Mouse (Mus musculus): Measurements from ENCODE around the gene Gdap1l1. TPM values are rescaled to one million over a fixed set of nuclear protein-coding genes. Genes with fewer than 3 reads are reported as not detected.
"Not testable (repeated sequence)": the region's sequence is repeated elsewhere in the genome, so short reads cannot be mapped to it uniquely, and the experiment has no call there.

Gdap1l1 gene
- polyA plus RNA-seq, 1 experiment from 2014 or later = 0.78 TPM

DNA sequence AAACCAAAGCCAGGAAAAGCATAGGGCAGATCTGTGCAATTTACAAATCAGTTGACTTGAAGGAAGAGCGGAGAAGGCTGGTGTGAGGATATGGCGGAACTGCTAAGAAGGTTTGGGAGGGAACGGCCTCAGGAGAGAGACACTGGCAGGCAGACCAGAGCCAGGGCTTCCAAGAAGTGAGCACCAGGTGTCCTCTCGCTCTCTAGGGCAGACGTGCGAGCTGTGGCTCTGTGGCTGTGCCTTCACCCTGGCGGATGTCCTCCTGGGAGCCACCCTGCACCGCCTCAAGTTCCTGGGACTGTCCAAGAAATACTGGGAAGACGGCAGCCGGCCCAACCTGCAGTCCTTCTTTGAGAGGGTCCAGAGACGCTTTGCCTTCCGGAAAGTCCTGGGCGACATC is 15.1 kb downstream of the Gdap1l1 start:
- H3K9me3 ChIP-seq = no peaks in the 10 kb centered on the region
- ATAC-seq (ENCODE audit: low FRiP score, low read depth) = no peak
- 89% methylated on average over 13 of the region's 13 CpGs for WGBS
- no peak overlapping the region for H3K4me3 ChIP-seq
- no peak overlapping the region for H3K4me2 ChIP-seq (replicated peaks)
- peaks cover 8% of the 10 kb centered on the region for H3K27me3 ChIP-seq
- no peak overlapping the region for H3K27ac ChIP-seq
- no peak overlapping the region for H3K9ac ChIP-seq
- no peaks in the 10 kb centered on the region for H3K4me1 ChIP-seq
- no peaks in the 10 kb centered on the region for H3K36me3 ChIP-seq

DNA sequence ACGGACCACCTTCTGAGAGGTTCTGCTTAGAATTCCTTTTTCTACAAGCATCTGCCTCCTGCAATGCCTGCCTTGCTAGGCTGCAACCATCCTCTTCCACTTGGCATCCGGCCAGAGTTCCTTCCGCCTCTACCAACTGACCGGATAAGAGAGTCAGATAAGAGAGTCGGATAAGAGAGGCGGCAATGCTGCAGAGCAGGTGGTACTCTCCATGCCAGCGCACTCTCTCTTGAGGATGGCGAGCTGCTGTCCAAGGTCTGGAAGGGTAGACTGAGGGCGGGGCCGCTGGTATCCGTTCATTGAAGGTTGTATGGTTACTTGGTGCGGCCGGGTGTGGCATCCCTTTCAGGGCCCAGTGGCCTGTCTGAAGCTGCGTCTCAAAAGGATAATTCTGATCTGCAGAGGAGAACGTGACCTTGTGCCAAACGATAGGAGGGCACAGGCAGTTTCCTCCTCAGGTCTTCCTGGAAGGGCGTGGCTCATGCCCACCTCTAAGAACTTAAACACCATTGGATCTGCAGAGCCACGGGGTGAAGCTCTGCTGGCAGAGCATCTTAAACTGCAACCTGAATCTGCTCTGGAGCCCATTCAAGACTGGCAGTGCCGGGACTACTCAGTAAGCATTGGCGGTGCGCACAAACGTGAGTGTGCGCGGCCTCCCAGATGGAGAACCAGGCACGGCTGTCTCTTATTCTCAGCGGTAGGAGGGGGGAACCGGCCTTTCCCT is 20.4 kb downstream of the Gdap1l1 start:
- Histone ChIP-seq H3K27me3 (peaks cover 32% of the 10 kb centered on the region), H3K4me3 (no peak overlapping the region), H3K36me3 (no peaks in the 10 kb centered on the region), H3K9ac (no peak overlapping the region), H3K9me3 (no peaks in the 10 kb centered on the region), H3K4me1 (no peaks in the 10 kb centered on the region), H3K4me2 (replicated peaks) (no peak overlapping the region), H3K27ac (no peak overlapping the region)
- no peak for ATAC-seq (ENCODE audit: low FRiP score, low read depth)
- 53% methylated on average over 27 of the region's 27 CpGs for WGBS

DNA sequence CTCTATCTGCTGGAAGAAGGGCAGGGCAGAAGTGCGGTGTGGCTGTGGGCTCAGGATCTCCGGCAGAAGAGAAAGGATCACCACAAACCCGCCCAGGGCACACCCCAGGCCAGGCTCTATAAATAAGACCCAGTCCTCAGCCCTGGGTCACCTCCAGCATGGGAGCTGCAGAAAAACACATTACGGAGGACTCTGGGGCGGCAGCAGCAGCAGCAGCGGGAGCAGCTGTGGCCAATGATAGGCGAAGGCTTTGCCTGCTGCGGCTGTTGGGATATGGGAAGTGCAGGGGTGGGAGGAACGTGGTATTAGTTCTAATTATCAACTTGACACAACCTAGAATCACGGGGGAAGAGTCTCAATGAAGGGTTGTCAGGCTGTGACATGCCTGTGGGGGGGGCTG is 21.1 kb downstream of the Gdap1l1 start:
- Histone ChIP-seq H3K9me3 (no peaks in the 10 kb centered on the region), H3K4me1 (no peaks in the 10 kb centered on the region), H3K36me3 (no peaks in the 10 kb centered on the region), H3K4me2 (replicated peaks) (no peak overlapping the region), H3K27ac (no peak overlapping the region), H3K4me3 (no peak overlapping the region), H3K27me3 (peaks cover 32% of the 10 kb centered on the region), H3K9ac (no peak overlapping the region)
- no peak for ATAC-seq (ENCODE audit: low FRiP score, low read depth)
- WGBS = 51% methylated on average over 10 of the region's 10 CpGs

DNA sequence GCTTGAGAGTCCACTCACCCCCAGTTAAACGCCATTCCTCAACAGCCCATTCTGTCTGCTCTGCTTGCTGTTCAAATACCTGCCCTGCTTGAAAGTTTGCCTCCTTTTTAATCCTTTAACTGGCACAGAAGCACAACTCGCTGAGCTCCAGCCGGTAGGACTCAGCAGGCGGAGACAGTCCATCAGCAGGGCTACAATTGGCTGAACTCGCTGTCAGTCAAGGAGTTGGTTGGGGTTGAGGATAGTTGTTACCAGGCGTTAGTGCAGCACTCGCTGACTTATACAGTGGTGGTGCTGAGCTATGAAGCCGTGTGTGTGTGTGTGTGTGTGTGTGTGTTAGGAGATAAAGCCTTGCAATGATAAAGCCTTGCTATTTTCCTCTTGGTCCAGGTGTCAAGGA is 22.3 kb downstream of the Gdap1l1 start:
- Histone ChIP-seq H3K9ac (no peak overlapping the region), H3K9me3 (no peaks in the 10 kb centered on the region), H3K36me3 (no peaks in the 10 kb centered on the region), H3K4me3 (no peak overlapping the region), H3K4me1 (no peaks in the 10 kb centered on the region), H3K27ac (no peak overlapping the region), H3K4me2 (replicated peaks) (no peak overlapping the region), H3K27me3 (peaks cover 32% of the 10 kb centered on the region)
- no peak for ATAC-seq (ENCODE audit: low FRiP score, low read depth)
- WGBS = 89% methylated on average over 8 of the region's 8 CpGs

DNA sequence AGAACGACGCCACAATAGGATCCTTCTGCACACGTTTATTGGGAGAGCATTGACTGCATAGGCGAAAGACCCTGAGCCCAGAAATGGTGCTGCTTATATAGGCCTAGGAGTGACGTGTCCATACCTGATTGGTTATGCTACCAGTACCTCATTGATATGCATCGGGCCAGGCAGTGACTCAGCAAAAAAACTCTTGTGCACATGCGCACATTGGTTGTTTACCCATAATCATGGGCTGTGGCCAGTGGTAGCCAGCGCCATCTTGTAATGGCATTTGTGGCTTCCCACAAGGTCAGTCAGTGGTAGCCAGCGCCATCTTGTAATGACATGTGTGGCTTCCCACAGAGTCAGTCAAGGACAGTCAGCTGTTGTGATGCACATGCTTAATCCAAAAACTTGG is 23.0 kb downstream of the Gdap1l1 start:
- not testable (repeated sequence) for H3K36me3 ChIP-seq; H3K27ac ChIP-seq; H3K4me3 ChIP-seq; H3K4me2 ChIP-seq (replicated peaks); H3K9ac ChIP-seq; ATAC-seq (ENCODE audit: low FRiP score, low read depth); H3K4me1 ChIP-seq; H3K9me3 ChIP-seq
- peaks cover 32% of the 10 kb centered on the region for H3K27me3 ChIP-seq
- WGBS = 94% methylated on average over 9 of the region's 9 CpGs

DNA sequence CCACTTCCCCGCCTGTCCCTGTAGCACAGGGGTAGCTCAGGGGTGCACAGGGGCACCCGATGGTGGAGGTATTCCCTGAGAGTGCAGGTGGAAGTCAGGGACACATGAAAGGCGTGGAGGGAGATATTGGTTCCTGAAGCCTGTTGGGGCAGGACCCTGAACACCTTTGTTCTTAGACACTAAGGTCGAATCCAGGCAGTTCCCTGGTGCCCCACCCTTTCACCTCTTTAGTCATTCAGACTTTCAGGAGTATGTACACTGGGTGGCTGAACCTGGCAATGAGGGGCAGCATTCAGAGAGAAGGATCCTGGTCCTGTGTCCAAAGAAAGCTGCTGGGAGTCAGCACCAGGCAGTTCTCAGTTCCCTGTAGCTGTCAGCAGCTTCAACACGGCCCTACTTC is 24.1 kb downstream of the Gdap1l1 start:
- Histone ChIP-seq H3K36me3 (peaks cover 7% of the 10 kb centered on the region; the same call in 1 of the 2 replicates), H3K9ac (no peak overlapping the region), H3K27me3 (peaks cover 32% of the 10 kb centered on the region), H3K4me2 (replicated peaks) (no peak overlapping the region), H3K4me1 (no peaks in the 10 kb centered on the region), H3K4me3 (no peak overlapping the region), H3K9me3 (no peaks in the 10 kb centered on the region), H3K27ac (no peak overlapping the region)
- ATAC-seq (ENCODE audit: low FRiP score, low read depth) = no peak
- 76% methylated on average over 5 of the region's 5 CpGs for WGBS

DNA sequence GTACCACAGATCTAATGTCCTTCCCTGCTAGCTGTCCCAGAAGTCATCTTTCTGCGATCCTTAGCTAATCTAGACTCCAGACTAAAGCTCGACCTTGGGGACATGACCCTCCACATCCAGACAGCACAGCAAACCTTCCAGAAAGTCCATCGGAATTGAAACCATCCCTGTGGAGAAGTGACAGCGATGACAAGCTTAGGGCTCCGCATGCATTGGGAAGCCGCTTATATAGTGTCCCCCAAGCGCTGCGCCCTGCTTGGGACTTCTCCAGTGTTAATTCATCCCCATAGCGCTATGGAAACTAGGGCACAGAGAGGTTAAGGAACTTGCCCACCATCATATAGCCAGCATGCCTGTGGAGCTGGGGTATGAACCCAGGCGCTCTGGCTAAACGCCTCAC is 24.5 kb downstream of the Gdap1l1 start:
- no peak for ATAC-seq (ENCODE audit: low FRiP score, low read depth)
- WGBS = 74% methylated on average over 11 of the region's 11 CpGs
- peaks cover 30% of the 10 kb centered on the region for H3K27me3 ChIP-seq
- H3K4me2 ChIP-seq (replicated peaks) = no peak overlapping the region
- no peaks in the 10 kb centered on the region for H3K4me1 ChIP-seq
- peaks cover 9% of the 10 kb centered on the region for H3K36me3 ChIP-seq
- H3K9ac ChIP-seq = no peak overlapping the region
- no peak overlapping the region for H3K27ac ChIP-seq
- H3K9me3 ChIP-seq = no peaks in the 10 kb centered on the region
- no peak overlapping the region for H3K4me3 ChIP-seq

DNA sequence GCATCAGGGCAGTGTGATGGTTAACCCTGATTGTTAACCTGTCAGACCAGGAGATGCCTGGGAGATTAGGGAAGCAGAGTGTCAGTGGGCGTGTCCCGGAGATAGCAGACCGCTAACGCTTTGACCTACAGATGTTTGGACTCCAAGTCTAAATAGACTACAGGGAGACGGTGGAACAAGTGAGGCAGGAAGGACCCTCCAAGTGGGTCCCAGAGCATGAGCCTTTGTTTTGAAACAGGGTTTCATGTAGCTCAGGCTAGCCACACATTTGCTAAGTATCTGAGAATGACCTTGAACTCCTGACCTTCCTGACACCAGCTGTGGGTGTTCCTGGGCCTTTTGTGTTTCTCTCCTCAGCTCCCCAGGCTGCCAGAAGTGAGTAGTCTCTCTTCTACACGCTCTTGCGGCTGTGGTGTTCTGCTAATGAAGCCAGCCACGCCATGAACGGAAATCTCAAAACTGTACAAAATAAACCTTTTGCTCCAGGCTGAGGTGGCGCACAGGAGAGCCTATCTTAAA is 25.0 kb downstream of the Gdap1l1 start:
- 62% methylated on average over 10 of the region's 10 CpGs for WGBS
- H3K4me2 ChIP-seq (replicated peaks) = no peak overlapping the region
- no peaks in the 10 kb centered on the region for H3K4me1 ChIP-seq
- ATAC-seq (ENCODE audit: low FRiP score, low read depth) = no peak
- H3K27me3 ChIP-seq = peaks cover 25% of the 10 kb centered on the region
- no peak overlapping the region for H3K4me3 ChIP-seq
- peaks cover 15% of the 10 kb centered on the region for H3K36me3 ChIP-seq
- no peak overlapping the region for H3K27ac ChIP-seq
- H3K9ac ChIP-seq = no peak overlapping the region
- no peaks in the 10 kb centered on the region for H3K9me3 ChIP-seq

DNA sequence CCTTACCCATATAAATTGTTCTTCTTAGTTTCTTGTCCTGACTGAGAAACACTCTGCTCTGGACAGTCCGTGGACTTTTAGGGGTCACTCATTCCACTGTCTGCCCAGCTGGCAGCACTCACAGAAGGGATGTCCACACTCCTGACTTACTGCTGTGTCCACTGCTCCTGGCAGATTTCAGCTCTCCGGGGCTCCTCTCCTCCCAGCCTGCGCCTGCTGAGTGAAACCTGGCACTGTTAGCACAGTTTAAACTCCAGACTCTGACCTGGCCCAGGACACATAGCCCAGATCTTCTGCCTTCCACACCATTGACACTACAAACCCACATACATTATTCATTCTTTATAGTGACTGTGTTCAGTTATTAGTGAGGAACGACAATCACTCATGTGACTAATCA is 25.7 kb downstream of the Gdap1l1 start:
- H3K9ac ChIP-seq = no peak overlapping the region
- H3K27ac ChIP-seq = no peak overlapping the region
- ATAC-seq (ENCODE audit: low FRiP score, low read depth) = no peak
- H3K4me3 ChIP-seq = no peak overlapping the region
- no peaks in the 10 kb centered on the region for H3K9me3 ChIP-seq
- H3K4me2 ChIP-seq (replicated peaks) = no peak overlapping the region
- H3K36me3 ChIP-seq = peaks cover 21% of the 10 kb centered on the region
- 72% methylated on average over 4 of the region's 4 CpGs for WGBS
- H3K27me3 ChIP-seq = peaks cover 18% of the 10 kb centered on the region
- no peaks in the 10 kb centered on the region for H3K4me1 ChIP-seq

DNA sequence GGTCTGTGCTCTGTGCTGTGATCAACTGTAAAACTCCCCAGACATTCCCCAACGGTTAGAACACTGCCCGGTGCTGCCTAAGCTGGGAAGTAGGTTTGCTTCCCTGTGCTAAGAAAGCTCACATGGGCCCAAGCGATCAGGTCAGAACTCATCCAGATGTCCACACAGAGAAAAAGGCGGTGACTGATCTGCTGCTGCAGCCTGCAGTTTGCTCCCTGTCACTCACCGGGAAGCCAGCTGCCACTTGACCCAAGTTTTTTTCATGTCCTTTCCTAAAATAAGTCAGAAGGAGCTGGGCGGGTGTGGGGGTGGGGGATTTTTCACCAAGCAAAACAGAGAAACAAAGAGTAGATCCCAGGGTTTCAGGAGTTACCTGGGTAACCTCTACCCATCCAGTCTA is 26.3 kb downstream of the Gdap1l1 start:
- Histone ChIP-seq H3K9ac (no peak overlapping the region), H3K4me3 (no peak overlapping the region), H3K36me3 (peaks cover 27% of the 10 kb centered on the region), H3K27ac (no peak overlapping the region), H3K27me3 (peaks cover 13% of the 10 kb centered on the region), H3K4me2 (replicated peaks) (no peak overlapping the region), H3K4me1 (no peaks in the 10 kb centered on the region), H3K9me3 (no peaks in the 10 kb centered on the region)
- ATAC-seq (ENCODE audit: low FRiP score, low read depth) = no peak
- 64% methylated on average over 6 of the region's 6 CpGs for WGBS

DNA sequence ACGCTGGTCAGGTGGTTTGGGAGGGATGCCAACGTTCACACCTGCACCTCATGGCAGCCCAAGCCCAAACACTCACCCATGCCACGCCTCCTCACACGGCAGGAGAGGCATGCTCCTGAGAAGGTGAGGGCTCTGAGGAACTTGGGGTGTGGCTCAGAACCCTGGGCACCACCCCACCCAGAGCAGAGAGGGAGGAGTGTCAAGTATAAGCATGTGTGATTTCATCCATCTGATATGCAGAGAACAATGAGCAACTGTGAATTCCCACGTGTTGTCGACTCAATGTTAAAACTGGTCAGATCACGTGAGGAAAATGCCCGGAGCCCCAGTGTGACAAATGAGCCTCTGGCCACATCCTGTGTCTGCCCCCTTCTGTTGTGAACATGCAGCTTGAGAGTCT is 28.5 kb downstream of the Gdap1l1 start:
- Histone ChIP-seq H3K9me3 (no peaks in the 10 kb centered on the region), H3K27ac (no peak overlapping the region), H3K27me3 (no peaks in the 10 kb centered on the region), H3K4me3 (no peak overlapping the region), H3K4me1 (peaks cover 8% of the 10 kb centered on the region), H3K9ac (no peak overlapping the region), H3K36me3 (peaks cover 31% of the 10 kb centered on the region), H3K4me2 (replicated peaks) (no peak overlapping the region)
- no peak for ATAC-seq (ENCODE audit: low FRiP score, low read depth)
- WGBS = 64% methylated on average over 8 of the region's 8 CpGs

DNA sequence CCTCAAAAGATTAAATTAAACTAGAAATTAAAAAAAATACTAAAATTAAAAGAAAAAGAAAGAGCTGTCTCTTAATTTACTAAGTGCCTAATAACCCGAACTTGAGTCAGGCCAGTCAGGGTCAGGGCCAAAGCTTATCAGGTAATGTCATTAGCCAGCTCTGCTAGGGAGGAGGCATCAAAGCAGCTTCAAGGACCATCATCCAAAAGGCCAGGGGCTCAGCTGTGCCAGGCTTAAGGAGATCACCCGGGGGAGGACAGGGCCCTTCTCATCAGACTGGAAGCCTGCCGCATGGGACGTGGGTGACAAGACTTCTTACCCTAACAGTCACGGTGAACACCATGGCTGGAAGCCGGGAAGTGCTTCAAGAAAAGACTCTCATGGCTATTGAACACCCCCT is 29.3 kb downstream of the Gdap1l1 start:
- WGBS = 91% methylated on average over 6 of the region's 6 CpGs

DNA sequence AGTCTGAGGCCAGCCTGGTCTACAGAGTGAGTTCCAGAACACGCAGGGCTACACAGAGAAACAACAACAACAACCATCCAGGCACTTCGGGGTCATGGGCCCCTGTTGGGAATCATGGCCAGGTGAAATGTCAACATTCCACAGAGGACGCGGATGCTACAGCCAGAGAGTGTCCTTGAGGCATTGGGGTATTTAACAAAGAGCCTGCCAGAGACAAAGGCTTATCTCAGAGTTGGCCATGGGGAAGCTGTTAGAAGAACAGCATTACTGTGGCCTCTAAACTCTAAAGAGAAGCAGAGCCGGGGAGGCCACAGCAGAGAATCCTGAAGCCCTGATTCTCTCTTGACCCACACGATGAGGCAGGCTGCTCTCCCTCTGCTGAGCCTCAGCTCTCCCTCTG is 30.6 kb downstream of the Gdap1l1 start:
- no peak for ATAC-seq (ENCODE audit: low FRiP score, low read depth)
- 92% methylated on average over 6 of the region's 6 CpGs for WGBS
- Histone ChIP-seq H3K4me3 (no peak overlapping the region), H3K4me2 (replicated peaks) (no peak overlapping the region), H3K27me3 (no peaks in the 10 kb centered on the region), H3K27ac (no peak overlapping the region), H3K9ac (no peak overlapping the region), H3K9me3 (no peaks in the 10 kb centered on the region), H3K36me3 (peaks cover 31% of the 10 kb centered on the region), H3K4me1 (peaks cover 9% of the 10 kb centered on the region)

More for the DNA sequence above, 29.3 kb downstream of the Gdap1l1 start:
- H3K4me3 ChIP-seq = no peak overlapping the region
- H3K4me1 ChIP-seq = peaks cover 9% of the 10 kb centered on the region
- no peak overlapping the region for H3K27ac ChIP-seq
- no peak for ATAC-seq (ENCODE audit: low FRiP score, low read depth)
- H3K36me3 ChIP-seq = peaks cover 31% of the 10 kb centered on the region
- H3K9me3 ChIP-seq = no peaks in the 10 kb centered on the region
- no peak overlapping the region for H3K4me2 ChIP-seq (replicated peaks)
- H3K9ac ChIP-seq = no peak overlapping the region
- no peaks in the 10 kb centered on the region for H3K27me3 ChIP-seq
